Mouse (Mus musculus): ENCODE data around the gene Islr. TPM values are rescaled to one million over a fixed set of nuclear protein-coding genes. Genes with fewer than 3 reads are reported as not detected.

Islr gene
- polyA plus RNA-seq, 1 experiment from 2014 or later: 216 TPM

DNA sequence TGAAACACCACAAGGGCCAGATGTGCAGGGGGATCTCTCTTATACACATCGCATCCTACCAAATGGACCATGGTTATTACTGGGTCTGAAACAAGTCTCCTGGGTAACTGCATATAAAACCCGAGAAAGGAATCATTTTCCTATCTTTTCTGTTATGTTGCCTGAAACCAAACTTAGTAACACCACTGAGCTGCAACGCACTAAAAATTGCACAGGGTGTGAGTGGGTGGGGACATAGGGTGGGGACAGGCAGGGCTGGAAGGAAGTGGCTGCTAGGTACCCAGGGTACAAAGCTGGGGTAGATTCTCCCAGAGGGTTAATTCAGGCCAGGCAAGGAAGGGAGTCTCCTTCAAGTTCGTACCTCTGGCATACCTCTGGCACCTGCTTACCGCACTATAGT lies 38.6 kb upstream of the Islr start:
- Histone ChIP-seq H3K9me3 (no peaks in the 10 kb centered on the region), H3K27ac (no peak overlapping the region), H3K4me2 (no peak overlapping the region), H3K36me3 (peaks cover 10% of the 10 kb centered on the region; the same call in 1 of the 2 replicates), H3K27me3 (no peaks in the 10 kb centered on the region), H3K4me1 (peaks cover 32% of the 10 kb centered on the region), H3K4me3 (no peak overlapping the region), H3K9ac (no peak overlapping the region)
- 57% methylated on average over 5 of the region's 5 CpGs for WGBS
- no peak for ATAC-seq (ENCODE audit: insufficient number of reproducible peaks, low FRiP score, low TSS enrichment, low read depth)

DNA sequence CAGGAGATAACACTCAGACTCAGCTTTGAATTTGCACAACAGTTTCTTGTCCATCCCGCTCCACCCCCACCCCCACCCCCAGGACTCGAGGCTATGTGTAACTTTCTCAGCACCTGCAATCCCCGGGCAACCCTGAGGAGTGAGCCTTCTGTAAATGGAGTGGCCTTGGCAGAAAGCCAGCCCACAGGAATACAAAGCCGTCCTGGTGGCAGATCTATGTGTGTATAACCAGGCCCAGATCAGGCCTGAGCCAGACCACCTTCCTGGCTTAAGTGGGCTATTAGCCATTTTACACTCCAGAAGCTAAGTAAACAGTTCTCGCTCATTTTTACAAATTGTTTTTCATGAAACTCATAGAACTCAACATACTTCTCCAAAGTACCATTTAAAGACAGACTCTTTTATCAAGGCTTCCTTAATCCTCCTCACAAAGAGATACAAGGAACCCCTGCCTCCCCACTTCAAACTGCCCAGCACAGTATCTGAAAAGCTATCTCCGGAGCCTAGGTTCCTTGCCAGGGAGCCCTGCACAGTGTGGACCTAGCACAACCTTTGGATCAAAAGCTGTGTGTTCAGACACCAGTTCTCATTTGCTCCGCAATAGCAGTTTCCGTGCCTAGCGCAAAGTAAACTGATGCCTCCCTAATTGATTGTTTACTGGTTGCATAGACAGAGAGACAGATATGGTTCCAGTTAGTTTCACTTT lies 37.8 kb upstream of the Islr start:
- Histone ChIP-seq H3K27ac (no peak overlapping the region), H3K9ac (no peak overlapping the region)

DNA sequence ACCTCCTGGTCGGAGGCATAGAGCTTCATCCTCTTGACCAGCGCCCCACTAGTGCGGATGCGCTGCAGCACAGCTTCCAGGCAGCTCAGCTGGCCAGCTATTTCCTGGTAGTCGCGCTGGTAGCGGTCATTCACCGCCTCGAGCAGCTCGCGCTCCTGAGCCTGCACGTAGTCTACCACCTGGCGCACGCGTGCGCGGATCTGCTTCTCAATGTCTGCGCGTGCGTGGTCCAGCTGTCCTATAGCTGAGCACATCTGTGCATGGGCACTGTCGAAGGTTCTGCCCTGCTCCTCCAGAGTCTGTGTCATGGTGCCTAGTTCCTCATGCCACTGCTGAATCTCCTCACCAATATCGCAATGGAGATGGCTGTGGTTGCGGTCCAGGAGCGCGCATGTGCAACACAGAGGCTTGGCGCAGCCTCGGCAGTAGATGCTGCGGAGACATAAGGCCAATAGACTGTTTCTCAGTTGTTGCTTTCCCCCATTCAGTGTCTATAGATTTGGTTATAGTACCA lies 30.5 kb upstream of the Islr start:
- H3K36me3 ChIP-seq: peaks cover 49% of the 10 kb centered on the region
- no peak for ATAC-seq (ENCODE audit: insufficient number of reproducible peaks, low FRiP score, low TSS enrichment, low read depth)
- H3K4me3 ChIP-seq: no peak overlapping the region
- H3K27ac ChIP-seq: no peak overlapping the region
- no peak overlapping the region for H3K4me2 ChIP-seq
- H3K9me3 ChIP-seq: no peaks in the 10 kb centered on the region
- peaks cover 15% of the 10 kb centered on the region for H3K4me1 ChIP-seq
- no peaks in the 10 kb centered on the region for H3K27me3 ChIP-seq
- 98% methylated on average over 28 of the region's 28 CpGs for whole genome bisulfite sequencing
- H3K9ac ChIP-seq: no peak overlapping the region

More for the DNA sequence above, 37.8 kb upstream of the Islr start:
- no peak overlapping the region for H3K4me2 ChIP-seq
- no peak for ATAC-seq (ENCODE audit: insufficient number of reproducible peaks, low FRiP score, low TSS enrichment, low read depth)
- H3K4me3 ChIP-seq: no peak overlapping the region
- peaks cover 10% of the 10 kb centered on the region; the same call in 1 of the 2 replicates for H3K36me3 ChIP-seq
- no peaks in the 10 kb centered on the region for H3K27me3 ChIP-seq
- peaks cover 24% of the 10 kb centered on the region for H3K4me1 ChIP-seq
- no peaks in the 10 kb centered on the region for H3K9me3 ChIP-seq
- WGBS: 34% methylated on average over 9 of the region's 9 CpGs

DNA sequence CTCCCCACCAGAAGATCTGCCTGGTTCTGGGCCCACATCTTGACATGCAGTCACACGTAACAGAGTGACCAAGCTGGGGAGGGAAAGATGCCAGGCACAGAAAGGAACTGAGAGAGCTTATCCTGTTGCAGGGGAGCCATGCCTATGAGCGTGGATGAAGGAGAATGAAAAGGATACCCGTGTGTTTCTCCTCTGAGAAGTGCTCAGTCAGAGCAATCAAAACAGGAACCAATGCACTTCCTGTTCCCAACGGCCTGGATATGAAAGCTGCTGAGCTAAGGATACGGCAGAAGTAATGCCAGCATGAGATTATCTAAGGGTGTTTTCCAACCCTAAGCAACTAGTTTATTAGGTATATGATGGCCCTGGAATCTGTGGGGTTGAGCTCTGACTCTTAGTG lies 28.3 kb upstream of the Islr start:
- no peak for ATAC-seq (ENCODE audit: insufficient number of reproducible peaks, low FRiP score, low TSS enrichment, low read depth)
- Histone ChIP-seq H3K9ac (no peak overlapping the region), H3K4me2 (no peak overlapping the region), H3K36me3 (peaks cover 70% of the 10 kb centered on the region), H3K27me3 (no peaks in the 10 kb centered on the region), H3K27ac (peak overlapping the region; percentile 35), H3K4me3 (no peak overlapping the region), H3K4me1 (peaks cover 15% of the 10 kb centered on the region), H3K9me3 (no peaks in the 10 kb centered on the region)
- WGBS: 49% methylated on average over 5 of the region's 5 CpGs

DNA sequence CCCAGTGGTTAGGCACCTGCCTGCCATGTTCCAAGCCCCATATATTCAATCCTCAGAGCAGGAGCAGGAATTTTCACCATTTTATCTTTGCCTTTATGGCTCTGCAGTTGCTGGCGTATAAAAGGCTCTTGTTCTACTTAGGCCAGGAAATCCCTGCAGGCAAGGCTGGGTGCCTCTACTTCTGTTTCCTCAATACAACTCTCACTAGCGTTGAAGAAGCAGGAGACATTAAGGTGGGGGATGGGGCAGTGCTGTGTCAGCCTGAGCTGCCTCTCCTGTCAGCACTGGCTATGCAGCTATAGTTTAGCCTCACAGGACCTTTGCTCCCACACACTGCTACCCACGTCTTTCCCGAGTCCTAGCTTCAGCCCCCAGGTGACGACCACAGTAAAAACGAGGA lies 27.6 kb upstream of the Islr start:
- Histone ChIP-seq H3K4me1 (peaks cover 15% of the 10 kb centered on the region), H3K9ac (no peak overlapping the region), H3K27ac (peak overlapping the region; percentile 35), H3K9me3 (no peaks in the 10 kb centered on the region), H3K4me3 (no peak overlapping the region), H3K27me3 (no peaks in the 10 kb centered on the region), H3K36me3 (peaks cover 74% of the 10 kb centered on the region), H3K4me2 (no peak overlapping the region)
- no peak for ATAC-seq (ENCODE audit: insufficient number of reproducible peaks, low FRiP score, low TSS enrichment, low read depth)
- 45% methylated on average over 6 of the region's 6 CpGs for WGBS

DNA sequence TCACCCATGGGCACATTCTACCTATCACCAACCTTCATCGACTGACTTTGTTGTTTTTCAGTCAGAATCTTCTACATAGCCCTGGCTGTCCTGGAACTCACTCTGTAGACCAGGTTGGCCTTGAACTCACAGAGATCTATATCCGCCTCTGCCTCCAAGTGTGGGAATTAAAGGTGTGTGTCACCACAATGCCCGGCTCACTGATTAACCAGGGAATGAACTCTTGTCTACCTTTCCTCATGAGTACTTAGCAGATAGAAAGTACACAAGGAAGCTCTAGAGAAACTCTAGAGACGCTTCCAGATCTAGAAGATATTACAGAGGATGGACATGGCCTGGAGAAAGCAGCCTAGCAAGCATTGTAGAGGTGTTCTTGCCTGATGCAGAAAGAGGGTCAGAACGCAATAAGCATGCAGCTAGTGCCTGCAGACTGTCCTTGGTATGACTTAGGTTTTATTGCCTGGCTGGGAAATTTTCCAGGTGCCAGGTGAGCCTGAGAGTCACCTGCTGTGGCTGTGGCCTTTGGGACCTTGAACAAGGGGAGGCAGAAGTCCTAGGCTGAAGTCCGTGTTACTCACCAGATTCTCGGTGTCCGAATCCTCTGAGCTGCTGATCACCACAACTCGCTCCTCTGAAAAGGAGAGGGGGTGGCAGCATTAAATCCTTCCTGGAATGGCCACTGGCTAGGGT lies 24.8 kb upstream of the Islr start:
- Histone ChIP-seq H3K9ac (no peak overlapping the region), H3K4me1 (peaks cover 15% of the 10 kb centered on the region), H3K4me3 (no peak overlapping the region), H3K36me3 (peaks cover 75% of the 10 kb centered on the region), H3K9me3 (no peaks in the 10 kb centered on the region), H3K27me3 (no peaks in the 10 kb centered on the region), H3K4me2 (no peak overlapping the region), H3K27ac (no peak overlapping the region)
- WGBS: 91% methylated on average over 9 of the region's 9 CpGs
- no peak for ATAC-seq (ENCODE audit: insufficient number of reproducible peaks, low FRiP score, low TSS enrichment, low read depth)

DNA sequence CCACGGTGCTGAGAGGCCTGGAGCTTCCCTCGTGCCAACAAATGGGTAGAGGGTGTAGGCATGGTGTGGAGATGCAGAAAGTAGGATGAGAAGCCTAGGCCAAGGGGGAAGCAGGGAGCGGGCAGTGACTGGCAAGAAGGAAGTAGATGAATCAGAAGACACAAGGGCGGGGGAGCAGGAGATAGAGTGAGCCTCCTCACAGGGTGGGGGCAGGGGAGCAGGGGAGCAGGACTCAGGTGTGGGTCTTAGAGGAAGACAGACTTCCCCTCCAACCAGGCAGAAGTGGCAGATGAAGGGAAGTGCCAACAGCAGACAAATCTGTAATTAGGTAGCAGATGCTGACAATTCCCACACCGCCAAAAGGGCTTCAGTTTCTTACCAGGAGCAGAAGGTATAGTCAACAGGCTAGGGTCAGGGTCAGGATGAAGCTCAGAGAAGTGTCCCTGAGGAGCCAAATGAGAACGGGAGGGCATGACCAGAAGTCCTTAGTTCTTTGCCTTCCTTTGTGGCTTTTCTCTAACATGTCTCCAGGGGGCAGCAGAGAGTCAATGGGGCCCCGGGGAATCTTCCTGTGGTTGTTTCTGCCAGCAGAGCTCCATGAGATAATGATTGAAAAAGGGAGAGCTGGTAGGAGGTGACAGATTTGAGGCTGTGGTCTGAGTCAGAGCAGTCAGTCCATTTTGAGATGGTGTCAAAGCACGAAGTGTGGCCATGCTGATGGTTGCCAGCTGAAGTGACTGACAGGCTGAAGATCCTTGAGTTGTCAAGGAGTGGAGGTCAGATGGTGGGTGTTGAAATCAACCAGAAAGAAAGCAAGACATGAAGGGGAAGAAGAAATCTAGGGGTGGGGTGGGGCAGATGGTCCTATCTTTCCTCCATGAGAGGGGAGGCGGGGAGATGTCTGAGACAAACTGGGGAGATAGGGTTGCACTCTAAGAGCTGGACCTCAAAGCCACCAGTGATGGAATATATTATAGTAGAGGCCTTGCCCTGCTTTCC lies 22.1 kb upstream of the Islr start:
- H3K36me3 ChIP-seq: peaks cover 76% of the 10 kb centered on the region
- 64% methylated on average over 9 of the region's 9 CpGs for WGBS

DNA sequence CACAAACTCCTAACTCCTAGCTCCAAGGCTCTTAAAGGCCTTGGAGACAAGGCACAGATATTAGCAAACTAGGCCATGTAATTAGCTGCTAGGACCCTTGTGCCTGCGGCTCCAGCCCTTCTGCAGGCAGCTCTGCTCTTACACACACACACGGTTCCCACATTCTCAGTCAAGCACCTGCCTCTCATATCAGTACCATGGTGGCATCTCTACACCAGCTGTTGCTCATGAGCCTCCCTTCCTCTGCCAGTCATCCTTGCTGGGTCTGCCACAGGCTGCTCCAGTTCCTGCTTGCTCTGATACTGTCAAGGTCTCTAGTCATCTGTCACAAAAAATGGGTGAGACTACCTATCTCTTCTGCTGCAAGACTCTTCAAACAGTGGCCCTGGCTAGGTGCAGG lies 20.2 kb upstream of the Islr start:
- Histone ChIP-seq H3K4me1 (peaks cover 9% of the 10 kb centered on the region), H3K9ac (no peak overlapping the region), H3K27me3 (no peaks in the 10 kb centered on the region), H3K9me3 (no peaks in the 10 kb centered on the region), H3K27ac (no peak overlapping the region), H3K4me2 (no peak overlapping the region), H3K36me3 (peaks cover 68% of the 10 kb centered on the region), H3K4me3 (no peak overlapping the region)
- WGBS: 86% methylated on average over 2 of the region's 2 CpGs
- no peak for ATAC-seq (ENCODE audit: insufficient number of reproducible peaks, low FRiP score, low TSS enrichment, low read depth)

More for the DNA sequence above, 22.1 kb upstream of the Islr start:
- no peaks in the 10 kb centered on the region for H3K9me3 ChIP-seq
- H3K9ac ChIP-seq: no peak overlapping the region
- no peaks in the 10 kb centered on the region for H3K27me3 ChIP-seq
- no peak overlapping the region for H3K4me3 ChIP-seq
- ATAC-seq (ENCODE audit: insufficient number of reproducible peaks, low FRiP score, low TSS enrichment, low read depth): no peak
- H3K27ac ChIP-seq: no peak overlapping the region
- no peak overlapping the region for H3K4me2 ChIP-seq
- no peaks in the 10 kb centered on the region for H3K4me1 ChIP-seq

DNA sequence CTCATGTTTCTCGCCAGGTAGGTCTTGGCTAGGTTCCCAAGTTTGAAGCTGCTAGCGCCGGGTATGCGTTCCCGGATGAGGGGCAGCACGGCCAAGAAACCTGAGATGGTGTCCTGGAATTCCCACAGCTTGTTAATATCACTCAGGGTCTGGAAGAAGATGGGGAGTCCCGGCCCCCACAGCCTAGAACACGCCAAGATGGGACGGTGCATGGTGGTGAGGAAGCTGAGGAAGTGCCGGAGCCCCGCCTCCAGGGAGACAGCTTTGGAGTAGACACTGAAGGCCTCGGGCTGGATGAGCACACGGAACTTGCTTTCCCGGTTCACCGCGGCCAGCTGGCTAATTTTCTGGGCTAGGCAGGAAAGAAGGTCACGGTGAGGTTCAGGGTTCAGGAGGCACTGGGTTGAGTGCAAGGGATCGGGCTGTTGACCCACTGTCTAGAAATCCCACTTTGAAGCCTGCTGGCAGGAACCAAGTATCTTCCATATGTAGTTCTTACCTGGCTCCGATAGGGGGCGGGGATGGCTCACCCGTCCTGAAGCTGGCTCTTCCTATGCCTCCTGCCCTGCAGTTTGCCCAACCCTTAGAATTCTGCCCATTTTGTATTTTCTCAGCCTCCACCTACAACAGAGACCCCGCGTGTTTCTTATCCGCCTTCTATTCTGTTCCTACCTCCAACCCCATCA lies 16.3 kb upstream of the Islr start:
- H3K9me3 ChIP-seq: no peaks in the 10 kb centered on the region
- no peak overlapping the region for H3K9ac ChIP-seq
- H3K27ac ChIP-seq: no peak overlapping the region
- no peaks in the 10 kb centered on the region for H3K27me3 ChIP-seq
- H3K4me3 ChIP-seq: no peak overlapping the region
- H3K36me3 ChIP-seq: peaks cover 40% of the 10 kb centered on the region
- no peak overlapping the region for H3K4me2 ChIP-seq
- 53% methylated on average over 24 of the region's 24 CpGs for WGBS
- 0 out of 2 replicates have a peak, but pooled peaks have one; percentile 32 for ATAC-seq (ENCODE audit: insufficient number of reproducible peaks, low FRiP score, low TSS enrichment, low read depth)
- peaks cover 9% of the 10 kb centered on the region for H3K4me1 ChIP-seq

DNA sequence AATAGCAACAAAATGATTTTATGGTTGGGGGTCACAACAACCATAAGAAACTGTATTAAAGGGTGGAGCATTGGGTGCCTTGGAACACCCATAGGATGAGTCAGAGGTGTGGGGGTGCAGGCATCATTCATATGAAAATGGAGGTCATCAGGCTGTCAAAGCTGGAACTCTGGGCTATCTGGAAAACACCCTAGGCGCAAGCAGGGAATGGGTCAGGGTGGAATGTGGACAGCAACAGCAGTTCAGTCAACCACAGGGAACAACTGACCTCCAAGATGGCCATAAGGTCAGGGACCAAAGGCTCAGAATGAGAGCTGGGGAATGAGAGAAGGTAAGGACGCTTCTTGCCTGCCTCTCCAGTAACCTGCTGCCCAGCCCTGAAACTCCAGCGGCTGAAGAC lies 14.4 kb upstream of the Islr start:
- Histone ChIP-seq H3K4me2 (no peak overlapping the region), H3K27me3 (no peaks in the 10 kb centered on the region), H3K9me3 (no peaks in the 10 kb centered on the region), H3K27ac (no peak overlapping the region), H3K4me1 (peaks cover 20% of the 10 kb centered on the region), H3K36me3 (peaks cover 30% of the 10 kb centered on the region), H3K4me3 (no peak overlapping the region), H3K9ac (no peak overlapping the region)
- 95% methylated on average over 3 of the region's 3 CpGs for WGBS
- no peak for ATAC-seq (ENCODE audit: insufficient number of reproducible peaks, low FRiP score, low TSS enrichment, low read depth)

DNA sequence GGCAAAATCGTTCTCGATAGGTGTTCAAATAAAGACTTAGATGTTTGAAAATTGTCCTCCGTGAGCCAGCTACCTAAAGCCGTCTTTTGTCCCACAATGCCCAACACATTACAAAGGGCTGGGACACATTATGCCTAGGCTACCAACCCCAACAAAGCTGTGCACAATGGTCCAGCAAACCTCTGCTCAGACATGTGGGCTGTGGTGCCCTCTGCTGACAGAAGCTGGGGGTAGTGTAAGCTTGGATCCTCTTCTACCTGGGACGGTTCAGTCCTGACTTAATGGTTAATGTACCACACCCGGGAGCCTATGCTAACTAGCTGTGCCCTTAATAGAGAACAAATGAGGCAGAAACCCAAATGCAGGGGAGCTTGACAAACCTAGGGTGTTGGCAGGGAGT lies 12.3 kb upstream of the Islr start:
- Histone ChIP-seq H3K27ac (no peak overlapping the region), H3K36me3 (peaks cover 10% of the 10 kb centered on the region), H3K9me3 (no peaks in the 10 kb centered on the region), H3K4me1 (peaks cover 20% of the 10 kb centered on the region), H3K4me3 (no peak overlapping the region), H3K27me3 (no peaks in the 10 kb centered on the region; the same call in 1 of the 2 replicates), H3K9ac (no peak overlapping the region), H3K4me2 (no peak overlapping the region)
- 55% methylated on average over 6 of the region's 6 CpGs for WGBS
- no peak for ATAC-seq (ENCODE audit: insufficient number of reproducible peaks, low FRiP score, low TSS enrichment, low read depth)

Measured in limb, embryonic 15.5 days (tissue).